Mouse (Mus musculus) limb, embryonic 13.5 days (tissue): ENCODE data around the gene Hoxd13. TPM values are rescaled to one million over a fixed set of nuclear protein-coding genes. Genes with fewer than 3 reads are reported as not detected.

ENCODE experiments used
- ATAC-seq: fragments of 200-750 bp; cut with Nextera tagmentation; 2 replicates; pipeline ENCODE4 v1.8.0; 2017; ENCODE audit warnings: low read depth, moderate number of reproducible peaks, moderate TSS enrichment; ENCODE audit not compliant: low FRiP score
- H3K27ac ChIP-seq: fragments of 300-500 bp; sonication (generic); 2 replicates; pipeline ENCODE4 v1.5.1; 2015; ENCODE audit warnings: inconsistent platforms, mild to moderate bottlenecking, moderate library complexity
- H3K27me3 ChIP-seq: fragments of 300-500 bp; sonication (generic); 2 replicates; pipeline ENCODE4 v1.6.1; 2015; ENCODE audit warnings: mild to moderate bottlenecking, inconsistent platforms
- H3K36me3 ChIP-seq: fragments of 300-500 bp; sonication (generic); 2 replicates; pipeline ENCODE4 v1.6.1; 2015; ENCODE audit warnings: inconsistent platforms, mild to moderate bottlenecking, moderate library complexity
- H3K4me1 ChIP-seq: fragments of 300-500 bp; sonication (generic); 2 replicates; pipeline ENCODE4 v1.6.1; 2015; ENCODE audit warnings: inconsistent platforms
- H3K4me2 ChIP-seq: fragments of 300-500 bp; sonication (generic); replicated peaks from 2 replicates; pipeline ENCODE4 v1.6.1; 2015; ENCODE audit warnings: inconsistent platforms, mild to moderate bottlenecking, moderate library complexity
- H3K4me3 ChIP-seq: fragments of 300-500 bp; sonication (generic); 2 replicates; pipeline ENCODE4 v1.5.1; 2015; ENCODE audit warnings: moderate library complexity, mild to moderate bottlenecking, inconsistent platforms
- H3K9ac ChIP-seq: fragments of 300-500 bp; sonication (generic); 2 replicates; pipeline ENCODE4 v1.6.1; 2015; ENCODE audit warnings: mild to moderate bottlenecking, inconsistent platforms
- H3K9me3 ChIP-seq: fragments of 300-500 bp; sonication (generic); 2 replicates; pipeline ENCODE4 v1.6.1; 2016; ENCODE audit warnings: inconsistent platforms
- WGBS: fragments of 180-500 bp; shearing (Covaris S2); methylation state at CpG from one replicate; pipeline ENCODE4 v1.1.7; 2015; 5-methylcytosine and 5-hydroxymethylcytosine counted together
- microRNA-seq: library from miRNA; unstranded; fragments of <30 nt; microRNA quantifications from one replicate; pipeline ENCODE4, GENCODE M21; 2016
- polyA plus RNA-seq: library from polyadenylated mRNA; unstranded; fragments of >200 nt; fragmentation: Nextera tagmentation; extraction: Ambion mirVana; gene quantifications from 2 replicates; pipeline ENCODE4 v1.2.1, GENCODE M21; 2015

Hoxd13 gene
- polyA plus RNA-seq, 1 experiment from 2014 or later, result 48.5 TPM

DNA sequence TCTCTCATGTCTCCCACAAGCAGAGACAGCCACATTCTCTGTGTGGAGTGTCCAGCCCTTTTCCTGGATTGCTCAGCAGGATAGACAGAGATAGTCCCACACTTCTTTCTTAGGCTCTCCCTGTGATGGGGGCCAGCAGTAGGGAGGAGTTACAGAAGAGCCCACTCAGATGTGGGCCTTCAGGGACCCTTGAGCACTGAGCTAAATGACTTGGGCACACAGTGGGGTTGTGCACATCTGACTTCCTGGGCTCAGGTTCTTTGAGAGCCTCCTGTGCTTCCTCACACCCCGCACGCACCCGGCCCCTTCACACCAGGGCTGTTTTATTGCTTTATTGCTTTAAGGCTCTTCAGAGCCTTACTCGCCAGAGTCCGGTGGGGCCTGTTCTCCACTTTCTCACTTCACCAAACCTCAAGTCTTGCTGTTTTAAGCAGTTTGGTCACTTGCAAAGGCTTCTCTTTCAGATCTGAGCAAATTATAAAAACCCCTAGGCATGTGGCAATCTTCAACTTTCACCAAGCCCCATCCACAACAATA lies 52.9 kb downstream of the Hoxd13 start:
- Histone ChIP-seq H3K36me3 (no peaks in the 10 kb centered on the region), H3K27me3 (peaks cover 100% of the 10 kb centered on the region), H3K4me2 (no peak overlapping the region), H3K9ac (no peak overlapping the region), H3K4me3 (no peak overlapping the region), H3K9me3 (no peaks in the 10 kb centered on the region), H3K4me1 (peaks cover 19% of the 10 kb centered on the region), H3K27ac (no peak overlapping the region)
- no peak for ATAC-seq
- whole genome bisulfite sequencing, result 14% methylated on average over 5 of the region's 5 CpGs

Small RNA genes lying within 50 kb of the gene (microRNA-seq; reads per million reads assigned to microRNA genes)
- not detected for gene Gm44463

Other genes with a start within 250 kb of the Hoxd13 start
- 53.2 and 55.4 TPM in 2 replicates for gene Lnpk, start 88.9 kb upstream of the Hoxd13 start, polyA plus RNA-seq
- 2.3 and 3.2 TPM in 2 replicates for gene Evx2, start 8.8 kb upstream of the Hoxd13 start, polyA plus RNA-seq
- 59.3 and 67.1 TPM in 2 replicates for gene Hoxd12, start 6.7 kb downstream of the Hoxd13 start, polyA plus RNA-seq
- gene Hoxd11, start 11.2 kb downstream of the Hoxd13 start, polyA plus RNA-seq, result 19.1 TPM in 2 replicates
- gene Hoxd10, start 23.6 kb downstream of the Hoxd13 start, polyA plus RNA-seq, result 26.0 and 26.2 TPM in 2 replicates
- 10.7 and 10.9 TPM in 2 replicates for gene Hoxd9, start 29.4 kb downstream of the Hoxd13 start, polyA plus RNA-seq
- gene Hoxd8, start 36.3 kb downstream of the Hoxd13 start, polyA plus RNA-seq, result 7.3 and 7.5 TPM in 2 replicates
- 0.84 and 0.88 TPM in 2 replicates for gene Hoxd3, start 43.6 kb downstream of the Hoxd13 start, polyA plus RNA-seq
- 0.32 and 0.55 TPM in 2 replicates for gene Hoxd4, start 43.6 kb downstream of the Hoxd13 start, polyA plus RNA-seq
- gene Gm28230, start 58.4 kb downstream of the Hoxd13 start, polyA plus RNA-seq, result 0.08 and 0.26 TPM in 2 replicates
- gene Hoxd1, start 94.7 kb downstream of the Hoxd13 start, polyA plus RNA-seq, result 0.61 and 0.69 TPM in 2 replicates
- gene Mtx2, start 157.5 kb downstream of the Hoxd13 start, polyA plus RNA-seq, result 110 and 121 TPM in 2 replicates